Mouse (Mus musculus): ENCODE data around the gene Cep250. TPM values are rescaled to one million over a fixed set of nuclear protein-coding genes. Genes with fewer than 3 reads are reported as not detected.

Cep250 gene
- total RNA-seq, 2 experiments from 2014 or later, result 20.1 to 21.5 TPM

DNA sequence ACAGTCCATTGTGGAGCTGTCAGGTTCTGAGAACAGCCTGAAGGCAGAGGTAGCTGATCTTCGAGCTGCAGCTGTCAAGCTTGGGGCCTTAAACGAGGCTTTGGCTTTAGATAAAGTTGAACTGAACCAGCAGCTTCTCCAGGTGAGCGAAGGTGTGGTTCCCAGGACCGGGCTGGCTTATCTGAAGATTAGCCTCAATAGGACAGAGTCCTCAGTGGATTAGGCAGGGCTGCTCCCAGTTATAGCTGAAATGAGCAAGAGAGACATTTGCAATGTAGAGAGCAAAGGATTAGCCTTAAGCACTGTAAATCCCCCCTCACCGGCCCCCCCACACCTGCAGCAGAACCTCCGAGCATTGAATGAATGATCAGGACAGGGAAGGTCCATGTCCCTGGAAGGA lies 17.1 kb downstream of the Cep250 start:
- DNase-seq, result no peak

- no peak for DNase-seq
Observed at GRCm38 (mm10) chr2:155974087-155974731, 18.0 kb downstream of the Cep250 start.

- DNase-seq, result no peak
Observed at GRCm38 (mm10) chr2:155979328-155979991, 23.2 kb downstream of the Cep250 start.

DNA sequence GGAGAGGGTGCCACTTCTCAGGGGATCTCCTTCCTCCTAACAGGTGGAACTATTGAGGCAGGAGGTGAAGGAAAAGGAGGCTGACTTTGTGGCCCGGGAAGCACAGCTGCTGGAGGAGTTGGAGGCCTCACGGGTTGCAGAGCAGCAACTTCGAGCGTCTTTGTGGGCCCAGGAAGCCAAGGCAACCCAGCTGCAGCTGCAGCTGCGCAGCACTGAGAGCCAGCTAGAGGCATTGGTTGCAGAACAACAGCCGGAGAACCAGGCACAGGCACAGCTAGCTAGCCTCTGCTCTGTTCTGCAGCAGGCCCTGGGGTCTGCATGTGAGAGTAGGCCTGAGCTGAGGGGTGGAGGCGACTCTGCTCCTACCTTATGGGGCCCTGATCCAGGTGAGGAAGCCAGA lies 29.5 kb downstream of the Cep250 start:
- DNase-seq, result no peak

GRCm38 (mm10) chr2:155987131-155987530 lies 30.9 kb downstream of the Cep250 start:
- no peak for DNase-seq

- DNase-seq, result peak in 1 of 2 experiments; percentile 45
Observed at GRCm38 (mm10) chr2:155989085-155989484, 32.8 kb downstream of the Cep250 start.

DNA sequence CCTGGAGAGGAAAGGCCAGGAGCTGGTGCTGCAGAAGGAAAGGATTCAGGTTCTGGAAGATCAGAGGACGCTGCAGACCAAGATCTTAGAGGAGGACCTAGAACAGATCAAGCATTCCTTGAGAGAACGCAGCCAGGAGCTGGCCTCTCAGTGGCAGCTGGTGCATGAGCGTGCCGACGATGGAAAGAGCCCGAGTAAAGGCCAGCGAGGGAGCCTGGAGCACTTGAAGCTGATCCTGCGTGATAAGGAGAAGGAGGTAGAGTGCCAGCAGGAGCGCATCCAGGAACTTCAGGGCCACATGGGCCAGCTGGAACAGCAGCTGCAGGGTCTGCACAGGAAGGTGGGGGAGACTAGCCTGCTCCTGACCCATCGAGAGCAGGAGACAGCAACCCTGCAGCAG lies 34.9 kb downstream of the Cep250 start:
- DNase-seq, result no peak

DNA sequence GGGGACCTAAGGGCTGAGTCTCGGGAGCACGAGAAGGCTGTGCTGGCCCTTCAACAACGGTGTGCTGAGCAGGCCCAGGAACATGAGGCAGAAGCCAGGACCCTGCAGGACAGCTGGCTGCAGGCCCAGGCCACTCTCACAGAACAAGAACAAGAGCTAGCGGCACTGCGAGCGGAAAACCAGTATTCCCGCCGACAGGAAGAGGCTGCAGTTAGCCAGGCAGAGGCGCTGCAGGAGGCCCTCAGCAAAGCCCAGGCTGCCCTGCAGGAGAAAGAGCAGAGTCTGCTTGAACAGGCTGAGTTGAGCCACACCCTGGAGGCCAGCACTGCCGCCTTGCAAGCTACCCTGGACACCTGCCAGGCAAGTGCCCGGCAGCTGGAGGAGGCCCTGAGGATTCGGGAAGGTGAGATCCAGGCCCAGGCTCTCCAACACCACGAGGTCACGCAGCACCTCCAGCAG lies 35.6 kb downstream of the Cep250 start:
- DNase-seq, result peak; percentile 45 to 69

GRCm38 (mm10) chr2:156005393-156005792 lies 49.1 kb downstream of the Cep250 start:
- DNase-seq, result no peak

- peak; percentile 94 to 96 for DNase-seq
Observed at GRCm38 (mm10) chr2:156007888-156008532, 51.8 kb downstream of the Cep250 start, which contains the start of the genes 6430550D23Rik and Ergic3. Gene 6430550D23Rik, minus strand, starts transcription at chr2:156007977. Gene Ergic3, plus strand, starts transcription at chr2:156008045.

GRCm38 (mm10) chr2:156018106-156018505 lies 61.8 kb downstream of the Cep250 start:
- no peak for DNase-seq

DNA sequence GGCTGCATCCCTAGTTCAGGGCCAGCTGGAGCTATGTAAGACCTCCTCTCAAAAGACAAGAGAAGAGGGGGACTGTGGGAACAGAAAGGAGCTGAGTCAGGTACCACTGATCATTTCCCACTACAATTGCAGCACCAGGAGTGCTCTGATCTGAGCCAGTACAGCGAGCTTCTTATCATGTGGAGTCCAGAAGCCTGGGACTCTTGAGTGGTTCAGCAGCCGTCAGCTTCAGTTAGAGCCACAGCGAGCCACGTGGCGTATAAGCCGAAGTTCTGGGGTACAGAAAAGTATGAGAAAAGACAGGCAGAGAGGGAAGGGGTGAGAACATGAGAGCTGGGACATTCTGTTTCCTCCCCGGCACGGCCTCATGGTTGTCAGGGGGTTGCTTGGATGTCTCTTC lies 65.0 kb downstream of the Cep250 start:
- DNase-seq, result no peak

GRCm38 (mm10) chr2:156021765-156022164 lies 65.5 kb downstream of the Cep250 start:
- no peak for DNase-seq

- DNase-seq, result no peak
Observed at GRCm38 (mm10) chr2:156025482-156025881, 69.2 kb downstream of the Cep250 start.

GRCm38 (mm10) chr2:156039390-156039789 lies 83.1 kb downstream of the Cep250 start:
- DNase-seq, result no peak

DNA sequence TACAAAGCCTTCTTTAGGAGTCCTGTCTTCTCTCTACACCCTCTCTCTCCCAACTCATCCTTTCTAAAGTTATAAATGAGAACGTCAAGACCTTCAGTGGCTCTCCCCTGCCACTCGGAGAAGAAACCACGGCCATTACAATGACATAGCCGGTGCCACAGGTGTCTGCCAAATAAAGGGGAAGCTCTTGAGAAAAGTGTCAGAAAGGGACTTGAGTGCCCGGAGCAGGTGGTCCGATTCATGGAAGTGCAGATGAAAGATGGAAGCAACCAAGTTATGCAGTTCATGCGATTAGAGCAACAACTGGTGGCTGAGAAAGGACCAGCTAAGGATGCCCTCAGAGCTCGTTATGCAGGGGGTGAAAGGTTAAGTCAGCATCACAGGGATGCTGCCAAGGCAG lies 86.6 kb downstream of the Cep250 start:
- no peak for DNase-seq

DNA sequence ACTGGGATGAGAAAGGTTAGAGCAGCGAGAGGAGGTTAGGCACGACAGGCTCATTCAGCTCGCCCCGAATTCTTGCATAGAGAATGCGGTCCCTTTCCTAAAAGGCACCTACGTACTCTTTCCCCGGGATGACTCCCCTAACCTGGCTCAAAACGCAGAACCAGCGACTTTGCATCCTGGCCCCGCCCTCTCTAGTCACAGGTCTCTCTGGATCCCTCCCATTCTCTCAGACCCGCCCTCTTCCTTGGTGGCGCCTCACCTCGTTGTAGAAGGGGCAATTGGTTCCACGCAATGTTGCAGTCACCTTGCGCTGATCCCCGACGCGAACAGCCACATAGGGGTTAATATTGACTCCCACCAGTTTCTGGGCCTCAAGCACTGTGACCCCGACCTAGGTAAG lies 91.7 kb downstream of the Cep250 start:
- DNase-seq, result no peak

Other genes with a start within 250 kb of the Cep250 start
- gene Edem2, start 227.0 kb upstream of the Cep250 start, total RNA-seq (2021), result 10 to 100 TPM; 21.7 to 25.0 TPM
- gene Gm17581, start 220.6 kb upstream of the Cep250 start, total RNA-seq (2021), result not detected
- 1 to 10 TPM in 1 of 2 experiments, under 1 TPM in 1; 0.63 to 1.3 TPM for gene Procr, start 205.3 kb upstream of the Cep250 start, total RNA-seq (2021)
- 10 to 100 TPM; 42.0 to 46.5 TPM for gene Mmp24, start 181.1 kb upstream of the Cep250 start, total RNA-seq (2021)
- gene BC029722, start 137.0 kb upstream of the Cep250 start, total RNA-seq (2021), result 10 to 100 TPM; 51.4 to 57.4 TPM
- gene Eif6, start 129.5 kb upstream of the Cep250 start, total RNA-seq (2021), result 10 to 100 TPM; 65.8 to 74.3 TPM
- gene Fam83c, start 121.6 kb upstream of the Cep250 start, total RNA-seq (2021), result not detected
- gene Uqcc1, start 26.1 kb upstream of the Cep250 start, total RNA-seq (2021), result 10 to 100 TPM; 76.9 to 81.8 TPM
- not detected for gene Gm15557, start 15.7 kb upstream of the Cep250 start, total RNA-seq (2021)
- gene Gdf5, start 11.1 kb upstream of the Cep250 start, total RNA-seq (2021), result not detected
- gene 6430550D23Rik, start 51.5 kb downstream of the Cep250 start, total RNA-seq (2021), result 1 to 10 TPM; 1.6 to 2.0 TPM
- gene Ergic3, start 51.6 kb downstream of the Cep250 start, total RNA-seq (2021), result 100 to 1,000 TPM; 181 to 202 TPM
- not detected for gene Fer1l4, start 96.5 kb downstream of the Cep250 start, total RNA-seq (2021)
- 1 to 10 TPM; 3.0 to 3.4 TPM for gene Spag4, start 108.7 kb downstream of the Cep250 start, total RNA-seq (2021)
- 10 to 100 TPM; 25.0 to 26.6 TPM for gene Cpne1, start 155.5 kb downstream of the Cep250 start, total RNA-seq (2021)
- gene Rbm12, start 155.5 kb downstream of the Cep250 start, total RNA-seq (2021), result 10 to 100 TPM; 23.3 to 30.5 TPM
- gene Gm28036, start 170.6 kb downstream of the Cep250 start, total RNA-seq (2021), result 10 to 100 TPM; 23.6 to 23.8 TPM
- 100 to 1,000 TPM; 159 to 179 TPM for gene Romo1, start 187.6 kb downstream of the Cep250 start, total RNA-seq (2021)
- 10 to 100 TPM; 41.5 to 45.7 TPM for gene Nfs1, start 187.7 kb downstream of the Cep250 start, total RNA-seq (2021)
- 100 to 1,000 TPM; 318 to 371 TPM for gene Rbm39, start 223.8 kb downstream of the Cep250 start, total RNA-seq (2021)
- 100 to 1,000 TPM in 1 of 2 experiments, 10 to 100 TPM in 1; 94.5 to 101 TPM for gene Phf20, start 240.0 kb downstream of the Cep250 start, total RNA-seq (2021)